Mouse (Mus musculus): ENCODE measurements at regions not wholly inside any gene's neighbourhood (a gene's known extent, or its start where the extent isn't known, plus 50 kb on each side); places are given as distances from the start of the nearest gene placed in this dataset.

GRCm38 (mm10) chr12:99629606-99630005 lies 66.2 kb upstream of the Foxn3 start:
- Histone ChIP-seq H3K4me3 (no peak overlapping the region), H3K9ac (no peak overlapping the region), H3K4me1 (peaks cover 7% of the 10 kb centered on the region), H3K27ac (no peak overlapping the region), H3K4me2 (no peak overlapping the region), H3K36me3 (no peaks in the 10 kb centered on the region), H3K9me3 (no peaks in the 10 kb centered on the region), H3K27me3 (no peaks in the 10 kb centered on the region; the same call in 1 of the 2 replicates)
- ATAC-seq (ENCODE audit: insufficient number of reproducible peaks, low FRiP score, low TSS enrichment, low read depth): no peak
- WGBS: 91% methylated on average over 4 of the region's 4 CpGs

DNA sequence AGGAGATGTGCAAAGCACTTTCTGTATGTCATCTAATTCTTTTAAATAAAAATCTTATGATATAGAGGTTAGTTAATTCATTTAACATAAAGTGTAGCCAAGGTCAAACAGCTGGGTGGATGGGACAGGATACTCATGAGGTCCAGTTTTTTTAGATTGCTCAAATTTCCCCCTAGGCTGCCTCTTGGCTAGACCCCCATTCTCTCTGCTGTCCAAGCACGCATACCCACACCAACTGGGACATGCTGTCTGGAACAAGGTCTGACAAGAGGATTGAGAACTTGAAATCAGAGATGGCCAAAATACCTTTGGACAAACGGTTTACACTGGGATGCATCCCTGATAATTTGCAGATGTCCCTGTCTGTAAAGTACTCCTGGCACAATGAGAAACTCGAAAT lies 65.0 kb upstream of the Foxn3 start:
- H3K27ac ChIP-seq: no peak overlapping the region
- no peak for ATAC-seq (ENCODE audit: insufficient number of reproducible peaks, low FRiP score, low TSS enrichment, low read depth)
- 50% methylated on average over 3 of the region's 3 CpGs for WGBS

DNA sequence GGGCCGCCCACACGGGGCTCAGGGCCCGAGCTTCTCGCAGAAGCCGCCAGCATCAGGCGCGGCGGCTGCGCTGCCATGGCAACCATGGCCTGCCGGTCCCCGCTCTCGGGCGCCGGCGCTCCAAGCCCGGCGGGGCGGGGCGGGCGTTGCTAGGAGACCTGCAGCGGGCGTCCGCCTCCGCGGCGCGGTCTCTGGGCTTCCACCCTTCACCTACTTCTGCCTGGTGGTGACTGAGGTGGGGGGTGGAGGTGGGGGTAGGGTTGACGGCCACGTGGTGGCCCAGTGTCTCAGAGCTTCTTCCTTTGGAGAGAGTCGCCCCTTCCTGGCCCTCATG lies 64.5 kb upstream of the Foxn3 start:
- Histone ChIP-seq H3K9ac (peak overlapping the region; percentile 37; the same call in 1 of the 2 replicates), H3K27ac (0 out of 2 replicates have a peak overlapping the region, but pooled peaks have one; percentile 1), H3K9me3 (no peaks in the 10 kb centered on the region), H3K36me3 (no peaks in the 10 kb centered on the region), H3K4me1 (peaks cover 7% of the 10 kb centered on the region), H3K4me2 (peak overlapping the region; percentile 64), H3K4me3 (peak overlapping the region; percentile 61), H3K27me3 (no peaks in the 10 kb centered on the region; the same call in 1 of the 2 replicates)
- ATAC-seq (ENCODE audit: insufficient number of reproducible peaks, low FRiP score, low TSS enrichment, low read depth): peak; percentile 88
- under 1% methylated on average over 27 of the region's 30 CpGs for WGBS

More for the DNA sequence above, 65.0 kb upstream of the Foxn3 start:
- Histone ChIP-seq H3K4me3 (peak overlapping the region; percentile 61; the same call in 1 of the 2 replicates), H3K9ac (no peak overlapping the region), H3K27me3 (no peaks in the 10 kb centered on the region; the same call in 1 of the 2 replicates), H3K36me3 (no peaks in the 10 kb centered on the region), H3K9me3 (no peaks in the 10 kb centered on the region), H3K4me1 (peaks cover 7% of the 10 kb centered on the region), H3K4me2 (peak overlapping the region; percentile 64; the same call in 1 of the 2 replicates)

DNA sequence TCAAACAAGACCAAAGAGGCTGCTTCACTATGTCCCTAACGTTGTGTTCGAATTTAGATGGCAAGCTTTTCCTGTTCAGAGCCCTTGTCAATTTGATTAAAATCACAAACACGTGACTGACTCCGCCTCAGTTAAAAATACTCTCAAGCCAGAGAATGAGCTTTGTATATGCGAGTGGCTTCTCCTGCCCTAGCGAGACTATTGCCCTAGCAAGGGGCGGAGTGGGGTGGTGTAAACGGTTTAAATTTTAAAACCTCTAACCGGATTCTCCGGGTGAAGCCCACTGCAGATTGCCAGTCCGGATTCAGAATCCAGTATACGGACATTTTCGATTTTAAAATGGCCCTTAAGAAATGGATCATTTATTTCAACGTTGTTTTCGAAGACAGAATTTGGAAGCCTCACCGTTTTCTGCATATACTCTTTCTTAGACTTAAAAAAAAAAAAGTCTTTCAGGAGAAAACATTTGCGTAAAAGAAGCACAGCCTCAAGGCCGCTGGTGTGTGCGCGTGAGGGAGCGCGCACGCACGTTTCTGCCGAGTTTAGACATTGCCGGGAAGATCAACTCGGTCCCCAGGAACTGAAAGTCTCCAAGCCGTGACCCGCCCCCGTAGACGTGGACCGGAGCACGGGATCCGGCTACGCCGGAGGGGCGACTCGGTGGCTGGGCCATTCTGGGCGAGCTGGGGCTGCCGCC lies 64.0 kb upstream of the Foxn3 start:
- Histone ChIP-seq H3K9ac (peak overlapping the region; percentile 37; the same call in 1 of the 2 replicates), H3K9me3 (no peaks in the 10 kb centered on the region), H3K4me3 (peak overlapping the region; percentile 61), H3K4me1 (peaks cover 7% of the 10 kb centered on the region), H3K36me3 (no peaks in the 10 kb centered on the region), H3K27me3 (no peaks in the 10 kb centered on the region; the same call in 1 of the 2 replicates), H3K27ac (0 out of 2 replicates have a peak overlapping the region, but pooled peaks have one; percentile 1), H3K4me2 (peak overlapping the region; percentile 64)
- no peak; the same call in 1 of the 2 replicates for ATAC-seq (ENCODE audit: insufficient number of reproducible peaks, low FRiP score, low TSS enrichment, low read depth)
- 1% methylated on average over 40 of the region's 40 CpGs for WGBS

DNA sequence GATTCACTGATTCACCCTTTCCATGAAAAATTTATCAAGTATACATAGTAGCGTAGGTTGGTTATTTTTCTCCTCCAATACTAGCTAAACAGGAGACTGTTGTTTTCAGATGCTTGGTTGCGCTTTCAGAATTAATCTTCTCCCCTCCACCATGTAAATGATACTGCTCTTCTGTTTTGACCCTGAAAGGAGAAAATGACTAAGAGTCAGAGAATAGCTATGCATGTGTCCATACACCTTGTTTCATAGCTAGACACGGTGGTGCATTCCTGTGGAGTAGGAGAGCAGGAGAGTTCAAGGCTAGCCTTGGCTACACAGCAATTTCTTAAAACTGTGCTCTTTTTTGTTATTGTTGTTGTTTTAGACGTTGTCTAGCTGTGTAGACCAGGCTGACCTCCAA lies 62.8 kb upstream of the Foxn3 start:
- no peak overlapping the region for H3K9ac ChIP-seq
- H3K4me3 ChIP-seq: no peak overlapping the region
- WGBS: 88% methylated on average over 4 of the region's 4 CpGs
- no peaks in the 10 kb centered on the region for H3K9me3 ChIP-seq
- no peaks in the 10 kb centered on the region; the same call in 1 of the 2 replicates for H3K27me3 ChIP-seq
- H3K36me3 ChIP-seq: no peaks in the 10 kb centered on the region
- H3K4me2 ChIP-seq: no peak overlapping the region
- peaks cover 7% of the 10 kb centered on the region for H3K4me1 ChIP-seq
- no peak overlapping the region for H3K27ac ChIP-seq
- ATAC-seq (ENCODE audit: insufficient number of reproducible peaks, low FRiP score, low TSS enrichment, low read depth): no peak

DNA sequence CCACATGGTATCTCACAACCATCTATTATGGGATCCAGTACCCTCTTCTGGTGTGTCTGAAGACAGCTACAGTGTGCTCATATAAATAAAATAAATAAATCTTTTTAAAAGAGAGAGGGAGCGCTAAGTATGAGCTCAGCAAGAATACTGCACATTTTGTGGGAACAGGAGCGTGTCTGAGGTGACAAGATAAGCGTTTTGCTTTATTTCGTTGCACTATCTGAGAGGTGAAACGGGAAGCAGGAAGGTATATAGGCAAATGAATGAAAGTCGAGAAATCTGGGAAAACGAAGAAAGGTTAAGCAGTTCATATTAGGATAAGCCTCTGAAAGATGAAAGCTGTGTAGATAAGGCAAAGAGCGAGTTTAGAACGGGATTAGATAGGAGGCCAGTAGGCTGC lies 61.7 kb upstream of the Foxn3 start:
- no peak overlapping the region for H3K4me2 ChIP-seq
- no peak overlapping the region for H3K4me3 ChIP-seq
- H3K36me3 ChIP-seq: no peaks in the 10 kb centered on the region
- H3K9me3 ChIP-seq: no peaks in the 10 kb centered on the region
- no peak for ATAC-seq (ENCODE audit: insufficient number of reproducible peaks, low FRiP score, low TSS enrichment, low read depth)
- no peaks in the 10 kb centered on the region; the same call in 1 of the 2 replicates for H3K27me3 ChIP-seq
- no peak overlapping the region for H3K27ac ChIP-seq
- peaks cover 7% of the 10 kb centered on the region for H3K4me1 ChIP-seq
- 87% methylated on average over 9 of the region's 9 CpGs for WGBS
- H3K9ac ChIP-seq: no peak overlapping the region

DNA sequence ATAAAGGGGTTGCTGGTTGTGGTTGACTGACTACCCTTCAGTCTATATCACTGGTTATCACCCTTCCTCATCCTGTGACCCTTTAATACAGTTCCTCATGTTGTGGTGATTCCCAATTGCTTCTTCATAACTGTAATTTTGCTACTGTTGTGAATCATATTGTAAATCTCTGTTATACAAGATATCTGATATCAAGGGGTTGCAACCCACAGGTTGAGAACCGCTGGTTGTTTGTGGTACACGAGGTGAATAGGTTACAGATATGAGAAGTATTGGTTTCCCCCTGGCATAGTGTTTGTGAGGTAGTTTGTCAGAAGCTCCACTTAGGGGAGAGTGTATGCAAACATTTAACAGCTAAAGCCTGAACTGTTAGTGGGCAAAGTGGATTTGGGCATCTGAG lies 58.9 kb upstream of the Foxn3 start:
- WGBS: 82% methylated on average over 2 of the region's 2 CpGs
- ATAC-seq (ENCODE audit: insufficient number of reproducible peaks, low FRiP score, low TSS enrichment, low read depth): no peak
- H3K9ac ChIP-seq: no peak overlapping the region
- H3K4me1 ChIP-seq: no peaks in the 10 kb centered on the region
- H3K27me3 ChIP-seq: no peaks in the 10 kb centered on the region
- H3K36me3 ChIP-seq: no peaks in the 10 kb centered on the region
- no peak overlapping the region for H3K4me2 ChIP-seq
- H3K4me3 ChIP-seq: no peak overlapping the region
- H3K27ac ChIP-seq: no peak overlapping the region
- H3K9me3 ChIP-seq: no peaks in the 10 kb centered on the region

GRCm38 (mm10) chr12:99617241-99617804 lies 53.9 kb upstream of the Foxn3 start:
- no peak for ATAC-seq (ENCODE audit: insufficient number of reproducible peaks, low FRiP score, low TSS enrichment, low read depth)
- Histone ChIP-seq H3K9ac (no peak overlapping the region), H3K4me1 (no peaks in the 10 kb centered on the region), H3K9me3 (no peaks in the 10 kb centered on the region), H3K36me3 (no peaks in the 10 kb centered on the region), H3K27ac (no peak overlapping the region), H3K4me3 (no peak overlapping the region), H3K4me2 (no peak overlapping the region), H3K27me3 (no peaks in the 10 kb centered on the region)
- WGBS: 87% methylated on average over 14 of the region's 14 CpGs

DNA sequence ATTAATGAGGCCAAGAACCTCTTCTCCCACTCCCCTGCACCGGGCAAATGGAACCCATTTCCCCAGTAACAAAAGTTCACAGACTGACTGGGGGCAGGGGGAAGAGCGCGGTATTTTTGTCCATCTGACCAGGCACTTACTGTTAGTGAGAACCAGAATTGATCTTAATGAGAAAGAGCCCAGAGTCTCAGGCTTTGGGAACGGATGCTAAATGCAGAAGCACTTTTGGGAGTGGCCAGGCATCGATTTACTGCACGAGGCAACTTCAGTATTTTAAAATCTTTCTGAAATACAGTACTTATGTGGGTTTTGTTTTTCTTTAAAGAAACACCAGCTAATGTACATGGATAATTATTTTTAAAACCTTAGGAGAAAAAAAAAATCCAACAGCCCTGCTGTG lies 51.0 kb upstream of the Foxn3 start:
- Histone ChIP-seq H3K27me3 (no peaks in the 10 kb centered on the region), H3K36me3 (no peaks in the 10 kb centered on the region), H3K4me2 (no peak overlapping the region), H3K9me3 (no peaks in the 10 kb centered on the region), H3K27ac (no peak overlapping the region), H3K4me1 (no peaks in the 10 kb centered on the region), H3K4me3 (no peak overlapping the region), H3K9ac (no peak overlapping the region)
- ATAC-seq (ENCODE audit: insufficient number of reproducible peaks, low FRiP score, low TSS enrichment, low read depth): no peak
- 47% methylated on average over 6 of the region's 6 CpGs for WGBS
